Comparison of ENCODE assay signal across 9 mouse cellular contexts in genomic region chr10:18430973-18431372, GRCm38 (mm10).
A peak's percentile ranks its signal among the peaks of the same experiment; 100 is the strongest.
DNase-seq lines count a peak whose midpoint lies in the region; ATAC-seq and TF ChIP-seq lines count a peak whose summit lies in the region.
"Had no signal": no experiment of that assay in that cellular context is flagged by ENCODE, and none has a peak within 500 bp of the region (broad histone marks: within the 10 kb centered on the region; RNA-seq: fewer than 3 reads in every experiment).

No protein-coding gene starts in this region.

- H3K27ac ChIP-seq in bone marrow macrophage, adult 2 months (ENCODE audit: insufficient read depth, low read depth, low read length): no peak overlapping the region
- H3K27ac ChIP-seq in forebrain, embryonic 12.5 days: peak overlapping the region; percentile 46; the same call in 1 of the 2 replicates
- peak overlapping the region; percentile 88 for H3K27ac ChIP-seq in heart, postnatal 0 days (ENCODE audit: low read depth)
- no peak overlapping the region for H3K27ac ChIP-seq in liver, embryonic 15.5 days (replicated peaks)
- H3K27ac ChIP-seq in neural tube, embryonic 11.5 days (ENCODE audit: low read depth, low read length): peak overlapping the region; percentile 60

- no peak for TF ChIP-seq POLR2A in bone marrow macrophage, adult 2 months (IDR thresholded peaks at IDR 0.05; ENCODE audit: borderline replicate concordance, low read depth, low read length)

- WGBS in forebrain, embryonic 12.5 days: 5% methylated on average over 18 of the region's 18 CpGs
- 0% methylated on average over 18 of the region's 18 CpGs for WGBS in heart, postnatal 0 days
- 3% methylated on average over 18 of the region's 18 CpGs for WGBS in liver, embryonic 15.5 days (ENCODE audit: insufficient replicate concordance)
- 3% methylated on average over 18 of the region's 18 CpGs for WGBS in neural tube, embryonic 11.5 days

- no peak; the same call in 1 of the 2 replicates for TF ChIP-seq CTCF in bone marrow macrophage, adult 2 months (IDR thresholded peaks at IDR 0.05; ENCODE audit: low read depth, low read length)
- TF ChIP-seq CTCF in heart, postnatal 0 days (IDR thresholded peaks at IDR 0.05; ENCODE audit: low read depth): peak; percentile 15; the same call in 1 of the 2 replicates

- H3K4me1 ChIP-seq in bone marrow macrophage, adult 2 months (ENCODE audit: control insufficient read depth, insufficient read depth, low read length): peaks cover 6% of the 10 kb centered on the region
- H3K4me1 ChIP-seq in forebrain, embryonic 12.5 days: peaks cover 12% of the 10 kb centered on the region
- H3K4me1 ChIP-seq in heart, postnatal 0 days (ENCODE audit: control insufficient read depth, insufficient read depth): peaks cover 36% of the 10 kb centered on the region
- 0 out of 2 replicates have a peak, but pooled peaks cover 5% of the 10 kb centered on the region for H3K4me1 ChIP-seq in liver, embryonic 15.5 days (replicated peaks)
- peaks cover 10% of the 10 kb centered on the region; the same call in 1 of the 2 replicates for H3K4me1 ChIP-seq in neural tube, embryonic 11.5 days (ENCODE audit: control insufficient read depth, insufficient read depth, low read length)

- H3K4me3 ChIP-seq in bone marrow macrophage, adult 2 months (ENCODE audit: insufficient read depth, low read length): peak overlapping the region; percentile 51
- peak overlapping the region; percentile 30 for H3K4me3 ChIP-seq in forebrain, embryonic 12.5 days (replicated peaks)
- H3K4me3 ChIP-seq in heart, postnatal 0 days (ENCODE audit: low read depth, low read length): peak overlapping the region; percentile 51
- peak overlapping the region; percentile 38 for H3K4me3 ChIP-seq in liver, embryonic 15.5 days (replicated peaks)
- H3K4me3 ChIP-seq in neural tube, embryonic 11.5 days (ENCODE audit: low read depth, low read length): no peak overlapping the region

- ATAC-seq in forebrain, embryonic 12.5 days (ENCODE audit: low FRiP score): peak; percentile 69; the same call in 1 of the 2 replicates
- peak; percentile 93 for ATAC-seq in heart, postnatal 0 days (ENCODE audit: insufficient read depth, low read depth)
- ATAC-seq in liver, embryonic 15.5 days (ENCODE audit: insufficient read depth): peak; percentile 37; the same call in 1 of the 2 replicates
- peak; percentile 68; the same call in 1 of the 2 replicates for ATAC-seq in neural tube, embryonic 11.5 days (ENCODE audit: insufficient read depth, low FRiP score, low TSS enrichment)

- H3K27me3 ChIP-seq in forebrain, embryonic 12.5 days: no peaks in the 10 kb centered on the region
- no peaks in the 10 kb centered on the region for H3K27me3 ChIP-seq in heart, postnatal 0 days (ENCODE audit: control insufficient read depth, insufficient read depth, low read length)
- H3K27me3 ChIP-seq in liver, embryonic 15.5 days: 0 out of 2 replicates have a peak, but pooled peaks cover 6% of the 10 kb centered on the region
- no peaks in the 10 kb centered on the region for H3K27me3 ChIP-seq in neural tube, embryonic 11.5 days (ENCODE audit: control insufficient read depth, insufficient read depth, low read length)

- H3K9ac ChIP-seq in forebrain, embryonic 12.5 days: peak overlapping the region; percentile 53
- peak overlapping the region; percentile 51 for H3K9ac ChIP-seq in heart, postnatal 0 days (replicated peaks; ENCODE audit: low read depth, low read length)
- no peak overlapping the region for H3K9ac ChIP-seq in liver, embryonic 15.5 days
- peak overlapping the region; percentile 49 for H3K9ac ChIP-seq in neural tube, embryonic 11.5 days (ENCODE audit: low read length)

- H3K9me3 ChIP-seq in forebrain, embryonic 12.5 days: 0 out of 2 replicates have a peak, but pooled peaks cover 15% of the 10 kb centered on the region
- H3K9me3 ChIP-seq in heart, postnatal 0 days (replicated peaks; ENCODE audit: control insufficient read depth, low read length): peaks cover 5% of the 10 kb centered on the region
- H3K9me3 ChIP-seq in liver, embryonic 15.5 days (replicated peaks): no peaks in the 10 kb centered on the region
- no peaks in the 10 kb centered on the region for H3K9me3 ChIP-seq in neural tube, embryonic 11.5 days (ENCODE audit: control insufficient read depth, low read length)
- H3K9me3 ChIP-seq: G1E had no signal

- peaks cover 24% of the 10 kb centered on the region for H3K36me3 ChIP-seq in forebrain, embryonic 12.5 days (replicated peaks)
- H3K36me3 ChIP-seq in heart, postnatal 0 days (replicated peaks; ENCODE audit: control insufficient read depth, insufficient read depth, low read length): no peaks in the 10 kb centered on the region; the same call in 1 of the 2 replicates
- H3K36me3 ChIP-seq in liver, embryonic 15.5 days (replicated peaks): no peaks in the 10 kb centered on the region
- H3K36me3 ChIP-seq in neural tube, embryonic 11.5 days (ENCODE audit: control insufficient read depth, insufficient read depth, low read length): no peaks in the 10 kb centered on the region; the same call in 1 of the 2 replicates
- H3K36me3 ChIP-seq: G1E had no signal

- H3K4me2 ChIP-seq in forebrain, embryonic 12.5 days: peak overlapping the region; percentile 56
- H3K4me2 ChIP-seq in heart, postnatal 0 days (ENCODE audit: low read depth, low read length): peak overlapping the region; percentile 63
- H3K4me2 ChIP-seq in liver, embryonic 15.5 days: peak overlapping the region; percentile 59
- H3K4me2 ChIP-seq in neural tube, embryonic 11.5 days (ENCODE audit: low read depth): peak overlapping the region; percentile 47

- peak; percentile 64; the same call in 1 of the 2 replicates for TF ChIP-seq EP300 in heart, postnatal 0 days (IDR thresholded peaks at IDR 0.05; ENCODE audit: low read depth)

- peak; percentile 83 for DNase-seq in 3134 (ENCODE audit: extremely low read depth, insufficient read length, low spot score)
- DNase-seq in heart, postnatal 0 days (ENCODE audit: low spot score): peak; percentile 96
- DNase-seq in kidney, postnatal 25 days: peak; percentile 83 to 90
- DNase-seq in neural tube, embryonic 11.5 days (ENCODE audit: low spot score): peak; percentile 56
- DNase-seq in thymus, postnatal 0 days (ENCODE audit: low spot score): peak; percentile 59

Comparison
In these comparisons a context has a peak if more than half of its experiments do, and no peak if none do; other contexts are left out.
1. H3K27ac ChIP-seq: peak in forebrain, embryonic 12.5 days (single experiment), heart, postnatal 0 days (single experiment) and neural tube, embryonic 11.5 days (single experiment); none in bone marrow macrophage, adult 2 months (single experiment) and liver, embryonic 15.5 days (single experiment).
2. ATAC-seq: peak in every context shown above with its lines; median percentile 93 in heart, postnatal 0 days; 69 in forebrain, embryonic 12.5 days; 68 in neural tube, embryonic 11.5 days; 37 in liver, embryonic 15.5 days.
3. Peak in every context shown above with its lines, with median percentiles within 50 percentile points of each other: DNase-seq and H3K4me2 ChIP-seq.